Mouse (Mus musculus) ES-CJ7 (cell line): ENCODE measurements around the gene Hbp1.

Source experiments
- DNase-seq: peaks from one replicate; pipeline ENCODE4 v3.0.0; 2011; ENCODE audit warnings: low read depth, low spot score

The Hbp1 gene

GRCm38 (mm10) chr12:31950659-31951031 lies 310 bp upstream of the Hbp1 start:
- DNase-seq = no peak

- peak; percentile 94 for DNase-seq
Measured at GRCm38 (mm10) chr12:31949193-31949741, 1.1 kb downstream of the Hbp1 start.

- DNase-seq = no peak
Measured at GRCm38 (mm10) chr12:31948101-31949000, 2.0 kb downstream of the Hbp1 start.

GRCm38 (mm10) chr12:31947476-31947875 lies 2.9 kb downstream of the Hbp1 start:
- peak; percentile 71 for DNase-seq

GRCm38 (mm10) chr12:31944405-31944804 lies 5.9 kb downstream of the Hbp1 start:
- DNase-seq = no peak

GRCm38 (mm10) chr12:31943020-31943654 lies 7.2 kb downstream of the Hbp1 start:
- DNase-seq = no peak

- no peak for DNase-seq
Measured at GRCm38 (mm10) chr12:31939026-31939425, 11.3 kb downstream of the Hbp1 start.

- DNase-seq = peak; percentile 58
Measured at GRCm38 (mm10) chr12:31938391-31938997, 11.8 kb downstream of the Hbp1 start.

- DNase-seq = no peak
Measured at GRCm38 (mm10) chr12:31937613-31938012, 12.7 kb downstream of the Hbp1 start.

GRCm38 (mm10) chr12:31936657-31937300 lies 13.6 kb downstream of the Hbp1 start:
- DNase-seq = peak; percentile 55

GRCm38 (mm10) chr12:31931818-31932217 lies 18.5 kb downstream of the Hbp1 start:
- DNase-seq = no peak

GRCm38 (mm10) chr12:31928498-31928897 lies 21.8 kb downstream of the Hbp1 start:
- no peak for DNase-seq

- peak; percentile 70 for DNase-seq
Measured at GRCm38 (mm10) chr12:31926661-31927061, 23.7 kb downstream of the Hbp1 start.

GRCm38 (mm10) chr12:31925343-31925742 lies 25.0 kb downstream of the Hbp1 start:
- DNase-seq = no peak

- DNase-seq = no peak
Measured at GRCm38 (mm10) chr12:31924135-31924534, 26.2 kb downstream of the Hbp1 start.

- no peak for DNase-seq
Measured at GRCm38 (mm10) chr12:31920464-31921405, 29.6 kb downstream of the Hbp1 start.

- DNase-seq = no peak
Measured at GRCm38 (mm10) chr12:31917245-31917644, 33.1 kb downstream of the Hbp1 start.

- DNase-seq = no peak
Measured at GRCm38 (mm10) chr12:31916691-31917090, 33.6 kb downstream of the Hbp1 start.

- DNase-seq = no peak
Measured at GRCm38 (mm10) chr12:31913614-31914013, 36.7 kb downstream of the Hbp1 start.

GRCm38 (mm10) chr12:31912966-31913551 lies 37.3 kb downstream of the Hbp1 start:
- no peak for DNase-seq
